Mouse (Mus musculus) cerebellum, adult 9-10 months (tissue): ENCODE measurements around the gene Rpl10a.

Experiments used
- DNase-seq: peaks from one replicate; pipeline ENCODE4 v3.0.0; 2022

The Rpl10a gene

DNA sequence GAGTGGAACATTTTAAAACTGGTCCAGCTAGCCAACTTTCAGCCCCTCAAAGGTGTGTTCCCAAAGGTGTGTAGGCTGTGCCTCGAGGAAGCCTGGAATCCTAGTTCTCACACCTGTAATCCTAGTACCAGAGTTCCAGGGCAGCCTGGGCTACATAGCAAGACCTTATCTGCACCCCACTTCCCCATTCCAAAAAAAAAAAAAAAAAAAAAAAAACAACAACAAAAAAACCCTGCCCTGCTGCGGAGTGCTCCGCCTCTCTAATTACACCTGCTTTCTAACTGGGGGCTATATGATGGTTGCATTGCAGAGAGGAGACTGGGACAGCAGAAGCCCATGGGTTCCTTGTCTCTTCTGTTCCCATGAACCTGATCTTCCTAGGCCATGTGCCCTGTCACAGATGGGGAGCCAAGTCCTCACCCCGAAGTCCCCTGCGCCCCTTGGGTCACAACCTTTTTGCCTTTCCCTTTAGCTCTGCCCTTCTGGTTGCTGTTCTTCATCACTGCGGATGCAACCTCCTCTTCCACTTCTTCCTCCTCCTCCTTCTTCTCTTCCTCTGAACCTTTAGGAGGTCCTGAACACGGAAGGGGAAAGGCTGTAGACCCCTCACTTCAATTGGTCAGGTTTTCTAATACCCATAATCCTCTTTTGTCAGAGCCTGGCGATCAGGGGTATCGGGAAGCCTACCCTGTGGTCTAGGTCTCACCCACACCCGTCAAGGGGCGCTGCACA lies 33.8 kb downstream of the Rpl10a start:
- no peak for DNase-seq

GRCm38 (mm10) chr17:28362653-28363292 lies 34.5 kb downstream of the Rpl10a start:
- DNase-seq: no peak

DNA sequence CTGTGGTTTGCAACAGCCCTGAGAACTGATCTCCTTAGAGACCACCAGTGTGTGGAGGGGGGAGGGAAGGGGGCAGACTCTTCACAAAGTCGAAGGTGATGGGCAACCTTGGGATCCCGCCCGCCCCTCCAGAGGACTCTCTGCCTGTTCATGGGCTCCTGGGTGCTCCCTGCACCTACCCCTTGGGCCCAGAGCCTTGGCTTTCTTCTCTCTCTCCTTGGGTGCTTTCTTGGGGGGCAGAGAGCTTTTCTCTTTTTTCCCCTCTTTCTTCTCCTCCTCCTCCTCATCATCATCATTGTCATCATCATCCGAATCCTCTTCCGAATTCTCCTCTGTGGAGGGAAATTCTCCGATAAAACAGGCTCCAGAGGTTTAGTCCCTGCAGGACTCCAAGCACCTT lies 35.2 kb downstream of the Rpl10a start:
- DNase-seq: no peak

- DNase-seq: no peak
These were observed 36.9 kb downstream of the Rpl10a start, which contains the start of gene Tulp1 for GRCm38 (mm10) chr17:28365122-28365521. Tulp1 (minus strand) TSS chr17:28365222.

DNA sequence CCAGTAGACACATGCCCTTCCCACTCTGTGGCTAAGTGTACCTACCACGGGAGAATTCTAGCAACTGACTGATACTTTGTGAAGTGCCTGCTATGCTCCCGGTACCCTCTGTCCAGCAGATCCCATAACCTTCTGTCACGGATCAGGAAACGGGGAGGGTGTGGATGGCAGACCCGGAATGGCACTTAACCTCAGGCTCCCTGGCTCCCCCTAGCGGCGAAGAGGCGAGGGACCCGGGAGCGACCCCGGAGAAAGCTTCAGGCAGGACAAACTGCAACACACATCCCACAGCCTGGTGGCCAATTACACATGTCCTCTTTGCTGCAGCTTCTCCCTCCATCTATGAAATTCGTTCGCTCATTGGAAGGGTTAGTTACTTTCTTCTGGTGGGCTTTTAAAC lies 40.2 kb downstream of the Rpl10a start:
- peak; percentile 44 for DNase-seq

- DNase-seq: no peak
These were observed 40.8 kb downstream of the Rpl10a start for GRCm38 (mm10) chr17:28369056-28369455.

DNA sequence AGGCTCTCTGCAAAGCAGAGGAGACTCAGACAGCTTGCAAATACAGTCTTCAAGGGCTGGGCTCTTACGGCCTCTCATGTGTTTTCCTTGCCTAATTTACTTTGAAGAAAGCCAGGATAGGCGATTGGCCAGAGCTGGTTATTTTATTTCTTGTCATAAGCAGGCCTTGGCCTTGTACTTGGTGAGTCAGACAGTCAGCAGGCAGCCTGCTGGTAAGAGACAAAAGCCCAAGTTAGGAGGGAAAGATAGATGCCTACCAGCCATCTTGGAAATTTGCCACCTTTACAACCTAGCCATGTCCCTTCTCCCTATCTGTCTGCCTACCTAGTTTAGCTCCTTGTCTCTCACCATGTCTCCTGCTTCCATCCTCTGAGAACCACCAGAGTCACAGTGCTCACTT lies 43.0 kb downstream of the Rpl10a start:
- no peak for DNase-seq

GRCm38 (mm10) chr17:28371941-28372340 lies 43.7 kb downstream of the Rpl10a start:
- DNase-seq: no peak

- no peak for DNase-seq
These were observed 45.5 kb downstream of the Rpl10a start for GRCm38 (mm10) chr17:28373821-28374220.

- DNase-seq: no peak
These were observed 46.2 kb downstream of the Rpl10a start for GRCm38 (mm10) chr17:28374494-28374893.

- DNase-seq: no peak
These were observed 47.4 kb downstream of the Rpl10a start for GRCm38 (mm10) chr17:28375592-28376061.

- no peak for DNase-seq
These were observed 52.0 kb downstream of the Rpl10a start for GRCm38 (mm10) chr17:28380255-28380654.
